Mouse (Mus musculus) intestine, embryonic 16.5 days (tissue): Measurements from ENCODE around the gene Adamts20. TPM values are rescaled to one million over a fixed set of nuclear protein-coding genes. Genes with fewer than 3 reads are reported as not detected.

Experiments
- ATAC-seq: fragments of 200-750 bp; cut with Nextera tagmentation; 2 replicates; pipeline ENCODE4 v1.8.0; 2017; ENCODE audit warnings: moderate TSS enrichment, moderate library complexity
- H3K27ac ChIP-seq: fragments of 300-500 bp; sonication (generic); 2 replicates; pipeline ENCODE4 v1.5.1; 2014; ENCODE audit warnings: mild to moderate bottlenecking, low read length
- H3K27me3 ChIP-seq: fragments of 300-500 bp; sonication (generic); replicated peaks from 2 replicates; pipeline ENCODE4 v1.6.1; 2014; ENCODE audit warnings: low read length, control low read depth, mixed read lengths; ENCODE audit not compliant: control insufficient read depth, insufficient read depth
- H3K36me3 ChIP-seq: fragments of 300-500 bp; sonication (generic); 2 replicates; pipeline ENCODE4 v1.6.1; 2014; ENCODE audit warnings: low read length, control low read depth; ENCODE audit not compliant: control insufficient read depth, insufficient read depth
- H3K4me1 ChIP-seq: fragments of 300-500 bp; sonication (generic); 2 replicates; pipeline ENCODE4 v1.6.1; 2014; ENCODE audit warnings: low read length, control low read depth, mixed read lengths; ENCODE audit not compliant: control insufficient read depth, insufficient read depth
- H3K4me2 ChIP-seq: fragments of 300-500 bp; sonication (generic); 2 replicates; pipeline ENCODE4 v1.6.1; 2014; ENCODE audit warnings: low read depth, low read length, control low read depth
- H3K4me3 ChIP-seq: fragments of 300-500 bp; sonication (generic); 2 replicates; pipeline ENCODE4 v1.5.1; 2014; ENCODE audit warnings: mild to moderate bottlenecking, low read length
- H3K9ac ChIP-seq: fragments of 300-500 bp; sonication (generic); 2 replicates; pipeline ENCODE4 v1.6.1; 2014; ENCODE audit warnings: low read depth, low read length
- H3K9me3 ChIP-seq: fragments of 300-500 bp; sonication (generic); 2 replicates; pipeline ENCODE4 v1.6.1; 2016; ENCODE audit warnings: low read length, control low read depth; ENCODE audit not compliant: control insufficient read depth
- WGBS: fragments of 180-500 bp; shearing (Covaris S2); extraction: QIAGEN DNeasy Blood & Tissue Kit; methylation state at CpG from one replicate; pipeline ENCODE4 v1.1.7; 2014; 5-methylcytosine and 5-hydroxymethylcytosine counted together
- polyA plus RNA-seq: library from polyadenylated mRNA; unstranded; fragments of >200 nt; fragmentation: Nextera tagmentation; extraction: Ambion mirVana; gene quantifications from 2 replicates; pipeline ENCODE4 v1.2.1, GENCODE M21; 2015

Gene Adamts20
- polyA plus RNA-seq, 1 experiment from 2014 or later: 1.3 TPM

GRCm38 (mm10) chr15:94236121-94236520, 229.1 kb downstream of the Adamts20 start:
- 61% methylated on average over 3 of the region's 3 CpGs for WGBS
- no peak for ATAC-seq
- H3K27ac ChIP-seq: peak overlapping the region; percentile 33

GRCm38 (mm10) chr15:94235190-94235589, 230.0 kb downstream of the Adamts20 start:
- no peak overlapping the region for H3K27ac ChIP-seq
- no peak overlapping the region for H3K9ac ChIP-seq
- WGBS: 66% methylated on average over 2 of the region's 2 CpGs
- H3K4me2 ChIP-seq: no peak overlapping the region
- H3K36me3 ChIP-seq: no peaks in the 10 kb centered on the region
- no peaks in the 10 kb centered on the region for H3K4me1 ChIP-seq
- H3K27me3 ChIP-seq: no peaks in the 10 kb centered on the region
- H3K4me3 ChIP-seq: no peak overlapping the region
- no peaks in the 10 kb centered on the region for H3K9me3 ChIP-seq
- ATAC-seq: no peak

More at GRCm38 (mm10) chr15:94236121-94236520, 229.1 kb downstream of the Adamts20 start:
- H3K9ac ChIP-seq: no peak overlapping the region
- H3K9me3 ChIP-seq: no peaks in the 10 kb centered on the region
- no peaks in the 10 kb centered on the region for H3K4me1 ChIP-seq
- no peaks in the 10 kb centered on the region for H3K36me3 ChIP-seq
- no peak overlapping the region for H3K4me2 ChIP-seq
- H3K4me3 ChIP-seq: no peak overlapping the region
- no peaks in the 10 kb centered on the region for H3K27me3 ChIP-seq

- Histone ChIP-seq H3K4me1 (no peaks in the 10 kb centered on the region), H3K27ac (no peak overlapping the region), H3K9me3 (no peaks in the 10 kb centered on the region), H3K4me2 (no peak overlapping the region), H3K4me3 (no peak overlapping the region), H3K9ac (no peak overlapping the region), H3K27me3 (no peaks in the 10 kb centered on the region), H3K36me3 (no peaks in the 10 kb centered on the region)
- ATAC-seq: no peak
- 33% methylated on average over 5 of the region's 5 CpGs for WGBS
Observed at GRCm38 (mm10) chr15:94231246-94231645, 234.0 kb downstream of the Adamts20 start.

- H3K4me2 ChIP-seq: no peak overlapping the region
- no peak overlapping the region for H3K4me3 ChIP-seq
- no peaks in the 10 kb centered on the region for H3K9me3 ChIP-seq
- 87% methylated on average over 1 of the region's 1 CpGs for WGBS
- H3K27me3 ChIP-seq: no peaks in the 10 kb centered on the region
- H3K4me1 ChIP-seq: peaks cover 4% of the 10 kb centered on the region
- no peak for ATAC-seq
- no peak overlapping the region for H3K27ac ChIP-seq
- no peak overlapping the region for H3K9ac ChIP-seq
- no peaks in the 10 kb centered on the region for H3K36me3 ChIP-seq
Observed at GRCm38 (mm10) chr15:94227388-94227787, 237.8 kb downstream of the Adamts20 start.

GRCm38 (mm10) chr15:94223101-94223500, 242.1 kb downstream of the Adamts20 start:
- Histone ChIP-seq H3K27ac (no peak overlapping the region), H3K4me3 (no peak overlapping the region), H3K4me1 (peaks cover 9% of the 10 kb centered on the region), H3K9ac (no peak overlapping the region), H3K27me3 (no peaks in the 10 kb centered on the region), H3K36me3 (no peaks in the 10 kb centered on the region), H3K9me3 (no peaks in the 10 kb centered on the region), H3K4me2 (no peak overlapping the region)
- WGBS: 26% methylated on average over 8 of the region's 8 CpGs
- no peak for ATAC-seq

GRCm38 (mm10) chr15:94220686-94221085, 244.5 kb downstream of the Adamts20 start:
- Histone ChIP-seq H3K27ac (no peak overlapping the region), H3K36me3 (no peaks in the 10 kb centered on the region), H3K4me2 (no peak overlapping the region), H3K9ac (no peak overlapping the region), H3K4me3 (no peak overlapping the region), H3K4me1 (peaks cover 9% of the 10 kb centered on the region), H3K9me3 (no peaks in the 10 kb centered on the region), H3K27me3 (no peaks in the 10 kb centered on the region)
- 50% methylated on average over 8 of the region's 8 CpGs for WGBS
- ATAC-seq: no peak

Other genes with a start within 250 kb of the Adamts20 start
- 7.7 and 7.8 TPM in 2 replicates for gene Pus7l, start 78.1 kb upstream of the Adamts20 start, polyA plus RNA-seq
- 22.3 and 23.6 TPM in 2 replicates for gene Irak4, start 78.2 kb upstream of the Adamts20 start, polyA plus RNA-seq
- gene Twf1, start 124.5 kb upstream of the Adamts20 start, polyA plus RNA-seq: 134 and 142 TPM in 2 replicates
- gene Tmem117, start 163.8 kb upstream of the Adamts20 start, polyA plus RNA-seq: 2.5 and 2.8 TPM in 2 replicates